Mouse (Mus musculus): ENCODE results near the gene Pkn3.

The Pkn3 gene

DNA sequence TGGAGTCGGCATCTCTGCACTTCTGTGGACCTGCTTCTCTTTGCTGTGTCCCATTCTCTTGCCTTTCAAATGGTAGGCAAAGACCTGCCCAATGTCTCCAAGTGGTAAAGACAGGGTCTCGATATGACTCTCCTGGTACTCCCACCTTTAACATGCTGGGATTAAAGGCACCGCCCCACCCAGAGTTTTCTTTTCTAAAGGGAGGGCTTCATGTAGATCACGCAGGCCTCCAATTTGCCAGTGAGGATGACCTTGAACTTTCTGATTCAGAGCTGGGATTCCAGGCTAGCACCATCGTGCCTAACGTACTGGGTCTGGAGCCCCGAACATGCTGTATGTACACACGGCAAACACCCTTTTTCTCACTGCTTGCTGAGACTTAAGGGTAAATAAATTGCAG is 14.2 kb upstream of the Pkn3 start:
- in situ Hi-C loops (cut with MboI, MseI) = no loop called here

DNA sequence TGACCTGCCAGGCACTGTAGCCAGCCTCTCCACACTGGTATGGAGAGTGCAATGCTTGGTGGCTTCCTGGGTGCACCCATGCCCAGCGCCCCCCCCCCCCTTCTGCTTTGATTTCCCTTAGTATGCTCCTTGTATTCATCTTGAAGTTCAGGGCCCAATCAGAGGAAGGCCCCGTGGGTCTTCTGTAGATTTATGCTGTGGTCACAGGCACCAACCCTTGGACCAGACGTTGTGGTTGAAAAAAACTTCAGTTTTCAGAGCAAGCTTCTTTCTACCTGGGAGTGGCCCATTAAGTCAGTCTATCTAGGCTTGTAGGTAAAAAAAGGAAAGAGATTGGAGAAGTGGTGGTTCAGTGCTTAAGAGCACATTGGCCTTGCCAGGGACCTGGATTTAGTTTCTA is 13.7 kb upstream of the Pkn3 start:
- in situ Hi-C loops (cut with MboI, MseI) = no loop called here

GRCm38 (mm10) chr2:30064298-30064697 is 13.2 kb upstream of the Pkn3 start:
- in situ Hi-C loops (cut with MboI, MseI) = no loop called here

GRCm38 (mm10) chr2:30066046-30066901 is 11.2 kb upstream of the Pkn3 start:
- in situ Hi-C loops (cut with MboI, MseI) = no loop called here

GRCm38 (mm10) chr2:30067031-30067888 is 10.2 kb upstream of the Pkn3 start:
- in situ Hi-C loops (cut with MboI, MseI) = no loop called here

DNA sequence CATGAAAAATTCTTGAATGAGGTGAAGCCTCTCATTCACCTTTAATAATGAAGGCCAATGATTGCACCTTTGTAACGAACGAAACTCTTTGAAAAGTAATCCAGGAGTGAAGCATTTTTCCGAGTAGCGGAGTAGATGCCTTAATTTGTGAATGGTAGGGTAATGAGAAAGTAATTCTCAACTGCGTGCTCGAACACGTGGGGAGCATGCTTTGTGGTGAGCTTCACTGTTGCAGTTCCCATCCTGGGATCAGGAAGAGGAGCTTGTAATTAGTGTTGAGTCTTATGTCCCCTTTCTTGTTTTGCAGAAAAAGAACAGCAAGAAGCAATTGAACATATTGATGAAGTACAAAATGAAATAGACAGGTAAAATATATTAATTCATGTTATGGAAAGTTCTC is 9.5 kb upstream of the Pkn3 start:
- in situ Hi-C loops (cut with MboI, MseI) = no loop called here

- in situ Hi-C loops (cut with MboI, MseI) = no loop called here
Observed at GRCm38 (mm10) chr2:30072875-30073274, 4.6 kb upstream of the Pkn3 start.

DNA sequence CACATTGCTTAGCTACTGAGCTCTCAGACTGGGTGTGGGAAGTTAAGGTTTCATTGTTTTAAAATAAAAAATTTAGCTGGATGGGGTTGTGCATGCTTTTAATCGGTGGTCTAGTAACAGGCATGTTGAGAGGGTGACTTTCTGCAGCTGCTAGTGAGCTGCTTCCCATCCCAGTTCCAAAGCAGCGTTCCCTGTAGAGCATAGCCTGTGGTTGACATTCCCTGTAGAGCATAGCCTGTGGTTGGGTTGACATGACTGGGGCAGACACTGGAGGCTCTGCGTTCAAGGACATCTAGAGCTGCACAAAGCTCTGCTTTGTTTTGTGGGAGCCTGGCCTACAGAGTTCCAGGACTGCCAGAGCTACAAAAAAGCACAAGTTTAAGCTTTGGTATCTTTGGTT is 4.2 kb upstream of the Pkn3 start:
- in situ Hi-C loops (cut with MboI, MseI) = no loop called here

- in situ Hi-C loops (cut with MboI, MseI) = no loop called here
Observed at GRCm38 (mm10) chr2:30075625-30076024, 1.9 kb upstream of the Pkn3 start.

GRCm38 (mm10) chr2:30076439-30076838 is 1.0 kb upstream of the Pkn3 start:
- in situ Hi-C loops (cut with MboI, MseI) = no loop called here

DNA sequence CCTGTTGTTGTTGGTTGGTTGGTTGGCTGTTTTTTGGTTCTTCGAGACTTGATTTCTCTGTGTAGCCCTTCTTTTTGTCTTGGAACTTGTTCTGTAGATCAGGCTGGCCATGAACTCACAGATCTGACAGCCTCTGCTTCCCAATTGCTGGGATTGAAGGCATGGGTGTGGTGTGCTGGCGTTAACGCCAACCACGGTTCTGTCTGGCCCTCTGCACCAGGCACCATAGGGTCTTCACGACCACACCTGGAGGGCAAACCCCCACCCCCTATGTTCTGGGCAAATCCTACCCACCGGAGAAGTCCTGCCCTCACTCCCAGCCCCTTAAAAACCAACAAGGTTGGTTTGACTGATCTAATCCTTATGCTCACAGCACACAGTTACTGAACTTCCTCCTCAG is 525 bp upstream of the Pkn3 start:
- in situ Hi-C loops (cut with MboI, MseI) = no loop called here

GRCm38 (mm10) chr2:30078349-30078712 is 847 bp downstream of the Pkn3 start:
- in situ Hi-C loops (cut with MboI, MseI) = no loop called here

DNA sequence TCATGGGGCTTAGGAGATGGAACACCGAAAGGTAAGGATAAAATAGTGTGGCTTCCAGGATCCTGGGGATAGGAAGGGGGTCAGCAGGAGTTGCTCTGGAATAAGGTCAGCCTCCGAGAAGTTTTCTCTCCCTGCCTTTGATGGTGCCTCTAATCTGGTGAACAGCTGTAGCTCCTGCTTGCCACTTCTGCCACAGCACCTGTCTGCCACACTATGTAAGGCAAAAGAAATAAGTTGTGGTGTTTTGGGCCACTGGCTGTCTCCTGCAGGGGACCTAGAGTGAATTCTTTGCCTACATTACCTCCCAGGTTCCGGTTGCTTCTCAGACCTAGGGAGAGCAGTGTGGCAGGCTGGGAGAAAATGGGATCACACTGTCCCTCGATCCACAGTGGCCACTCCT is 1.3 kb downstream of the Pkn3 start:
- in situ Hi-C loops (cut with MboI, MseI) = no loop called here

GRCm38 (mm10) chr2:30080181-30080800 is 2.8 kb downstream of the Pkn3 start:
- in situ Hi-C loops (cut with MboI, MseI) = no loop called here

DNA sequence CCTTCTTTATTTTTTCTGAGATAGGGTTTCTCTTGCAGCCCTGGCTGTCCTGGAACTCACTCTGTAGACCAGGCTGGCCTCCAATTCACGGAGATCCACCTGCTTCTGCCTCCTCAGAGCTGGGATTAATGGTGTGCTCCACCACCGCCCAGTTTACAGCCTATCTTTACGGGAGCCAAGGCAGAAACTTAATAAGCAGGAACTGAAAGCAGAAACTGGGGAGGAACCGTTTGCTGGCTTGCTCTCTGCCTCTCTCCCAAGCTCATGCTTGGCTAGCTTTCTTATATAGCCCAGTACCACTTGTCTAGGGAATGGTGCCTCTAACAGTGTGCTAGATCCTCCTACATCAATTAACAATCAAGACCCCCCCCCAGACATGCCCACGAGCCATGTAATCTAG is 6.6 kb downstream of the Pkn3 start:
- in situ Hi-C loops (cut with MboI, MseI) = no loop called here

DNA sequence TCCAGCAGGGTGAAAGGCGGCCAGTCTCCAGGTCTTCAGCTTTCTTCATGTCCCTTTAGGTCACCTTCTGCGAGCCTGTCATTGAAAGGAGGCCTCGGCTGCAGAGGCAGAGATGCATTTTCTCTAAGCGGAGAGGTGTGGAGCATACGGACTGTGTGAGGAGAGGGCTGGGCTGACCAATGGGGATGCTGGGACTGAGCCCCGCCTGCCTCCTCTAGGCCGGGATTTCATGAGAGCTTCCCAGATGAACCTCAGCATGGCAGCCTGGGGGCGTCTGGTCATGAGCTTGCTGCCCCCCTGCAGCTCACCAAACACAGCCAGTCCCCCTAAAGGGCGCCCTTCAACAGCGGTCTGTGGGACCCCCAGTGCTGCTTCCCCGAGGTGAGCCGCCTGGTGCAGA is 7.1 kb downstream of the Pkn3 start:
- in situ Hi-C loops (cut with MboI, MseI) = no loop called here

GRCm38 (mm10) chr2:30087310-30087709 is 9.8 kb downstream of the Pkn3 start:
- in situ Hi-C loops (cut with MboI, MseI) = no loop called here

DNA sequence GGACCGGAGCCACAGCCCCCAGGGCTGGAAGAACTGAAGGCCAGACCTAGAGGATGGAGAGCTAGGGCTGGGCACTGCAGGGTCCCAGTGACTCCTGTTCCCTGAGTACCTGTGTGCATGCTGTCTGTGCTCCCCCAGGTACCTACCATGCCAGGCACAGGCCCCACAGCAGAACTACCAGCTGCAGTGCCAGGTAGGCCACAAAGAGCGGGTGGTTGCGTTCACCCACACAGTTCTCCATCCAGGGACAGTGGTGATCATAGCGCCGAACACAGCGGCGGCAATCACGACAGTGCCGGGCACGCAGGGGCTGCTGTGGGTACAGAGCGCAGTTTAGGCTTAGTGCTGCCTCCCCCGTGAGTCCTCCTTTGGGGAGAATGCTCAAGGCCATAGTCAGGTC is 14.0 kb downstream of the Pkn3 start:
- in situ Hi-C loops (cut with MboI, MseI) = no loop called here

DNA sequence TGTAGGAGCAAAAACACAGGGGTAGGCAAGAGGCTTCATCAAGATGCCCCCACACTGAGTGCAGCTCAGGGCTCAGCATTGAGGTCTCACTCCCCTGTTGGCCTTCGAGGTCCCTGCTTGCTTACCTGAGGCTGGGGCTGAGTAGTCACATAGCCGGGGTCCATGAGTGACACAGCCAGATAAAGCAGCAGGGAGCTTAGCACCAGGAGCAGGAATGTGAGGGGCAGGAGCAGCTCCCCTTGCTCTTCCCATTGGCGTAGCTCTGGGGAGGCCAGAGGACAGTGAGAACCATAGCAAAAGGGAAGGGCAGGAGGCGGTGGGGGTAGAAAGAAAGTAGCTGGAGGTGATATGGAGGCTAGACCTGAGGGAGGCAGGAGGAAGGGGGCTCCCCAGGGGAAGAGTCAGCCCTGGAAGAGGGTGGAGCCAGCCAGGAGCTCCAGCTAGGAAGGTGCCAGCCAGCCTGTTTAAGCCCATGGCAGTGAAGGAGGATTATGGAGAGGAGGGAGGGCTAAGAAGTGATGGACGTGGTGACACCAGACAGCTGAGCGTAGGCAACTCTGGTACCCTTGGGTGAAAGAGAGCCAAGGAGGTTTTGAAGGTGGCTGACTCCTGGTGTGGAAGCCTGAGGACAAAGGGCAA is 14.9 kb downstream of the Pkn3 start:
- in situ Hi-C loops (cut with MboI, MseI) = no loop called here

GRCm38 (mm10) chr2:30093471-30094207 is 16.2 kb downstream of the Pkn3 start, which contains the start of gene Zdhhc12:
Gene Zdhhc12 (minus strand): TSS chr2:30093648.
- in situ Hi-C loops (cut with MboI, MseI) = no loop called here

DNA sequence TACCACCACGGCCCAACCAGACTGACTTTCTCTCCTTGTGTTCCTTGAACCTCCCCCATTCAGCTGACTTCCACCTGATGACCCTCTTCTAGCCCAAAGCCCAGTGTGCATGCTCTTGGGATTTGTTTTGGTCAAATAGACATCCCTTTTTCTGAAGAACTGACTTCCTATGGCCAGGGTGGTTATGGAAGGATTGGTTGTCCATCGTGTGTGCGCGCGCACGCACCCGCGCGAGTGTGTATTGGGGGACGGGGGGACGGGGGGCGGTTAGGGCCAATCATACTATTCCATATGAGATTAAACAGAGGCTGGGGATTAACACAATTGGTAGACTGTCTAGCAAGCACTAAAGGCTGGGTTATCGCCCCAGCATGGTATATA is 16.7 kb downstream of the Pkn3 start:
- in situ Hi-C loops (cut with MboI, MseI) = no loop called here

Data from T-helper 1 cell (primary cell).